Mouse (Mus musculus) spleen, adult 18-20 months (tissue): ENCODE measurements at regions not wholly inside any gene's neighbourhood (a gene's known extent, or its start where the extent isn't known, plus 50 kb on each side); places are given as distances from the start of the nearest gene placed in this dataset.

ENCODE experiments used
- DNase-seq, 2 experiments: peaks; one replicate each; pipeline ENCODE4 v3.0.0; 2022; ENCODE audit warnings: mixed read lengths in 2 of 2

DNA sequence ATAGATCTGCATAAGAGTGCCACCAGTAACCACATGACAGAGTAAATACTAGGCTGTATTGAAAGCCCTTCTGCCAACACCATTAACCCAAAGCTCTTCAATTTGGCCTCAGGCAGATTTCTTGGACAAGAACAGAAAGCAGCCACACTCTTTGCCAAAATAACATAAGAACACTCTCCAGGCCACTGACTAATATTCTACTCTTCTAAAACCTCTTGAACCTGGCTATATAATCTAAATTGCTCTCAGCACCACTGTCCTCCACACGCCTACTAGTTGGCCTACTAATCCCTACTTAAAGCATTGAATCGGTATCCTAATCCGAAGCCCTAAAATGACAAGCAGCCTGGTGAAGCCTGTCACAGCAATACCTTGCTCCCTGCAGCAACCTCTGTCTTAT is 467.5 kb downstream of the 1700129C05Rik start:
- DNase-seq, result no peak

DNA sequence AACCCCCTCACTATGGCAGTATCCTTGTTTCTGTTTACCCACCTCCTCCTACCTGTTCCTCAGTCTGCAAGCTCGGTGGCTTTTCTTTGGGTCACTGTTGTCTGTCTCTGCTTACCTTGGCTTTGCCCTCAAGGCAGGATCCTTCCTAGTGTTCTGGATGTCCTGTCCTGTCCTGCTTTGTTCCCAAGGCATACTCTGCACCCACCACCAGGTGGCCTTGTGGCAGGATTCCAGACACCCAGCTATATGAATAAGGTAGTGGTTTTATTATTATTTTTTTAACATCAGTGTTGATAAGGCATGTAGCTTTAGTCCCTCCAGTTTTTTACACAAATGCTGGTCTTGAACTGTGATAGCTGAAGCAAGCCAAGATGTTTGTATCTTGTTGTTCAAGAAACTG is 478.7 kb downstream of the 1700129C05Rik start:
- no peak for DNase-seq

DNA sequence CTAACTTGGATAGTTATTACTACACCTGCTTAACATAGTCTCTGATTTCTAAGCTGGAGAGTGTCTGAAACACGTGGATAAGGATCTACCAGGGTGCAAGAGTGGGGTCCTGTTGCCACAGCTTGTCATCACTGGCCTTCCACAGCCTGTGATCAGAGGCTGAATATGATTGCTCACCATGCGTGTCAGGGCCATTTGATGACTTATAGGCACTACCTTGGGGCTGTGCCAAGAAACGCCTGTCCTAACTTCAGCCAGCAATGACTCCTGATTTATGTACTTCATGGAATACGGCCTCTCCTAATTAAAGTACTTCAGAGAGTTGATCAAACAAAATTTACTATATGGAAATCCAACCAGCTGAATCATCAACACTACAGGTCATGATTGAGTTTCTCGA is 480.1 kb downstream of the 1700129C05Rik start:
- no peak for DNase-seq

DNA sequence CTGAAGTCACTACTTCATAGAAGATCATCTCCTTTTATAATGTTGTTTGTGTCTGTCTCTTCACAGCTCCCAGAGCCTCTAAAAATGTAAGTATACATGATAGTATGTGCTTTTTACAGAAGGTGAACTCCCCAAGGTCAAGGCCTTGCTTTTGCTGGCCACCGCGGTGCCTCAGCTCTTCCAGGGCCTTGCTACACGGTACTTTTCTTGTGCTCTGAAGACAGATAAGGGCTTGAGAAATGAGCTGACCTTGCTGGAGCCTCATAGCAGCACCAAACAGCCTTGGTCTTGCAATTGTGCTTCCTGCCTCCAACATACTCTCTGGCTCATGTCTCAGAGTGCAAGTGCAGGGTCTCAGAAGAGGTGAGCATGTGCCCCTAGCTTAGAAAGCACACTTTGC is 481.3 kb downstream of the 1700129C05Rik start:
- no peak for DNase-seq

DNA sequence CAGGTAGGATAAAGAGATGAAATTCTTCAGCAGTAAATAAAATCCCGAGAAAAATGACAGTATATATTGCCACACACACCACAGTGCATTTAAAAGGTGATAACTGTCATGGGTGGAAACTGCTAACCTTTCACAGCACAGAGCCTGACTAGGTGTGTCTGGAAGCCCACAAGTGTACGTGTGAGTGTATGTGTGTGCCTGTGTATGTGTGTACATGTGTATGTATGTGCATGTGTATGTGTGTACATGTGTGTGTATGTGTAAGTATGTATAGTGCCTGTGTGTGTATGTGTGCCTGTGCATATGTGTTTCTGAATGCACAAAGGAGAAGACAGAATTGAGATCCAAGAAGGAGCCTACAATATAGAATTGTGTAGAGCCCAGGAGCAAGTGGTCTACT is 485.4 kb downstream of the 1700129C05Rik start:
- DNase-seq, result no peak

DNA sequence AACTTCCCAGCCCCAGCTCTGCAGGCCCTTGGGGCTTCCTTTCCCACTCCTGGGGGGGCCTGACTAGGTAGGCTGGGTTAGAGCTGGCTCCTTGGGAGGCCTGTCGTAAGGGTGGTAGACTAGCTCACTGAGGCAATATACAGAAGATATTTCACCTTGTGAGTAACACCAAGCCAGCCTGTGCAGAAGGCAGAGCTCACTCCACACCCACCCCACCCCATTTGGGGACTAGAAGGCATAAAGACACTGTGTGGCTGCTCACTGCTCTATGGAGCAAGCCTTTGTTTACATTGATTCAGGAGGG is 485.8 kb downstream of the 1700129C05Rik start:
- DNase-seq, result no peak

DNA sequence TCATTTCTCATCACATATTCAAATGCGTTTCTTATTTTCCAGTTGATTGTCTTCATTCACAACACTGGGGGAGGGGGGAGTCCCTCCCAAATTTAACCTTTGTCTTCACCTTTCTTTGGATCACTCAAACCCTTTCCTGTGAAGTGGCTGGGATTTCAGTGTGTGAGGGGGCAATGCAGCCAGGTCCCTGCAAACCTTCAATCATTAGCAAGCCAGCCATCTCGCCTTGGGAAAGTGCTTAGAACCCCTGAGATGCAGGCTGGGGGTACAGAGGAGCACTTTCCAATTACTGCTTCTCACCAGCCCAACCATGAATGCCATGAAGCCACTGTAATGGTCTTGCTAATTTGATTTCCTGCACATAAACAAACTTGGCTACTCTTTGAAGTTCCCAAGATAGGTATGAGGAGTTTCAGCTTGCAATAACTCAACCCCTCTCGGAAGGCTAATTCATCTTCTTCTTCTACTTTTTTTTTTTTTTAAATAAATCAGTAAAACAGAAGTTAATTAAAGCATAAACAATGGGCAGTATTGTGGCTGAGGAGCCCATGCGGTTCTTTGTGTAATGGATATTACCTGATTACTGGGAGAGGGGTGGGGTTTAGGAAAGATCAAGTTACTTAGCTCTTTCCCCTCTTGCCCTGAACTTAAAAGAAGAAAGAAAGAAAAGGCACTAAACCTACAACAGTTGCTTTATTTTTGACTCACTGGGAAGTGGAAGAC is 486.3 kb downstream of the 1700129C05Rik start:
- DNase-seq, result no peak

DNA sequence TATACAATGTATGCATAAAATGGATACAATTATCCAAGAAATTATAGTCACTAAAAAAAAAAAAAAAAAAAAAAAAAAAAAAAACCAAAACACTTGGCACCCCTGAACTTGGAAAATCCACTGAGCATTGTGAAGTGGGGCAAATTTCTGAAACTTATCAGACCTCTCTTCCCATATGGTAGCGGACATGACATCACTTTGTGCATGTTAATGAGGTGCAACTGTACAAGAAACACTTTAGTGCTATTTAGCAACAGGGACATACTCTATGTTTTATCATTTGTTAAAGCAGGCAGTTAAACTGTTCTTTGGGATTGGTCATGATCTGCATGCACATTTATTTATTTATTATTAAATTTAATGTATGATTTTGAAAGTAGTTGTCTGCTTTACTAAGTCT is 489.7 kb downstream of the 1700129C05Rik start:
- DNase-seq, result no peak

DNA sequence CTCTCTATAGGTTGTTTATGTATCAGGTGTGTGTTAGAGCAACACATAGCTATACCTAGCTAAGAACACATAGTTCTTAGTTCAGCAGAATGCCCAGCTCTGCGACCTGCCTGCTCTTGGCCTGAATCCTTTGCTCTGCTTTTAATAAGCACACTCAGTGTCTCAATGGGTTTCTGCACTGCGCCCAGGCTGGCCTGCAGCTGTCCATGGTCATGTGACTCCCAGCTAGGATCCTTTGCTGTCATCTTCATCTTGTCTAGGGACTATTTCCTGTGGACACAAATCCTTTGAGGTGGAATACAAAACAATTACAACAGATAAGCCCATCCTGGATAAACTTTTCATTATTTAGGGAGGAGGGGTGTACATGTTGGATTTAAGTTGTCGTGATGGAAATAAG is 490.7 kb downstream of the 1700129C05Rik start:
- DNase-seq, result no peak

DNA sequence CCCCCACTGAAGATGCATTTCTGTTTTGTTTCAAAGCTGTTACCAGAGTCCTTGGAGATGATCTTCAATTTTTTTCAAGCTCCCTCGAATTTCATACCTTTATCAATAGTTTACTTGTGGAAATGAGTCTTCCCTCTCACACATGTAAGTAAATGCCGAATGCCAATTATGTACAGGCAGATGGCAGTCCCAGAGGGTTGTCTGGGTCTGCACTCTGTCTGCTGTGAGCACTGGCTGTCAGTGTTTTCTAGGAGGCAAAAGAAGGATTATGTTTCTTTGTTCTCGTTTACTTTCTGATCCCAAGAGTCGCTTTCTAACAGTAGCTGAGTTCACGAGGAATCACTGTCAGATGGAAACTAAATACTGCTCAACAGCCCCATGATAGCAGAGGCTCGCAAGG is 491.5 kb downstream of the 1700129C05Rik start:
- DNase-seq, result no peak

DNA sequence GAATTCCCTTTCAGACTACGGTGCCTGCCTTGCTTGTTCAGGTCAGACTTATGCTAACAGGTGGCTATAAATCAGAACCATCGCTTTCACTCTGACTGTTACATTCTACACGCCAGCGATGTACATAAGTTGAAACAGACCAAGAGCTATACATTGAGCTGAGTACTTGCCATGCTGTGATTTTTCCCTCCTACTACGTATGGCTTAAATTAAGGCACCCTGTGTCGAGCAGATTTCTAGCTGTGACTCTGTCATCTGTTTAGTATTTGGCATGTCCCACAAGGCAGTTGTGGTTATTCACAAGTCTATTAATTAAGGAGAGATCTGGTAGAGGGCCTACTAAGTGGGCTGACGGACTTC is 504.4 kb downstream of the 1700129C05Rik start:
- no peak for DNase-seq

DNA sequence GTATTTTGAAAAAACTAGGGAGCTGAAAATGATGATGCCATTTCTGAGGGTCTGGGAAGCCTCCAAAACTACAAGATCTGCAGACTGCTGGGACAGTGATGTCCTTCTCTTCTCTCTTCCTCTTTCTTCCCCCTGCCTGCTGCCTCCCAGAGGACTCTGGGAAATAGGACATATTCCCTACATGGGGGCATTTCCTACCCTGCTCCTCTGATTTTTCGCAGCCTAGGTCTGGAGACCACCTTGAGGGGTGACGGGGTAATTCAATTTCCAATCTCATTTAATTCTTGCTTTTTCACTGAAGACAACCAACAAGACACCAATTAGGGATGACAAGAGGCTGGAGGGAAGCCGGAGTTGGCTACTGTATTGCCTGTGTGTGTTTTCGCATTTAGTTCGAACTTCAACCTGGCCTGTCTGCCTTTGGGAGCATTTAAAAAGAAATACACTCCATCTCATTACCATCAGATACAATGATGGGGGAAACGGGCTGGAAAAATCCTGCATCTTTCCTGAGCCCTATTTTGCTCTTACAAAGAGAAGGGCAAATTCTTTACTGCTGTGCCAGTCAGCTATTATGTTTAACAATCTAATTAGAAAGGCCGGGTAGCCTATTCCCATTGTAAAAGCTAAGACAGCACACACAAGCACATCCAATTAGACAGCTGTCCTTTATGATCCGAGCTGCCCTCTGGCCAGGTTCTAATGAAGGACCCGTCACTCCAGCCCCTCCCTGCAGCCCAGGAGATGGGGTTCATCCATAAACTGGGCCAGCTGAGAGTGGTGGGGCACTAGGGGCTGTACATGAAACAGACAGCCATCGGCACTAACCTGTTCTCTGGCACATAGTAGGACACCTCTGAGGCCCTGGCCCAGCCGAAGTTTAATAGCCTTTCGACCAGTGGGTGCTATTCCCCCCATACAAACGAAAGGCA is 505.0 kb downstream of the 1700129C05Rik start:
- no peak for DNase-seq

DNA sequence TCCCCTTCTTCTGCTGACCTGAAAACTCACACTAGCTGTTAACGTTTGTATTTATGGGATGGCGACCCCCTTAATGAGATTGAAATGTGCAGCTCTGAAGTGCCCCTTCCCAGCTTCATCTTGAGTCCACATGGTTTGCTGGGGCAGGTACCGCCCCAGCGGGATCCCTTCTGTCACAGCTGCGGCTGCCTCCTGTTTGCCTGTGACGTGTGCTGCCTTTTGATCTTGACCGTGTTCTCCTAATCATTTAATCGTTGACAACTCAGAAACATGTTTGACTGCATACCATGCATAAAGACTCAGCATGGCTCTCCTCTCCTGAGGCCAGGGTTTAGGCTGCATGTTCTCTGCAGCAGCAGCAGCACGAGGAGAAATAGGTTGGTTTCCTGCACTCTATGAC is 511.5 kb downstream of the 1700129C05Rik start:
- no peak for DNase-seq

DNA sequence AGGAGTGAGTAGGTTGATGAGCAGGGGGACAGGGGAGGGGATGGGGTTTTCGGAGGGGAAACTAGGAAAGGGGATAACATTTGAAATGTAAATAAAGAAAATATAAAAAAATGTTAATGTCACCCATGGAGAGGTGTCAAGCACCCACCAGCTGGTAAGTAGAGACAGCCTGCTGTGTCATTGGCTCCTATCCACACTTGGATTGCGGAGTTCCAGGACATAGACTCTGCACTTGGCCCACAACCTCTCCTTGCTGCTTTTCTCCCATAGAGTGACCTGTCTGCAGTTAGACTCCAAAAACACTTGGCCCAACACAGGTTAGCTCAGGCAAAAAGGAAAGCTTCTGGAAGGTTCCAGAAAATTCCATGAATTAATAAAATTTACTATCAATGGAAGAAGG is 514.4 kb downstream of the 1700129C05Rik start:
- DNase-seq, result no peak

DNA sequence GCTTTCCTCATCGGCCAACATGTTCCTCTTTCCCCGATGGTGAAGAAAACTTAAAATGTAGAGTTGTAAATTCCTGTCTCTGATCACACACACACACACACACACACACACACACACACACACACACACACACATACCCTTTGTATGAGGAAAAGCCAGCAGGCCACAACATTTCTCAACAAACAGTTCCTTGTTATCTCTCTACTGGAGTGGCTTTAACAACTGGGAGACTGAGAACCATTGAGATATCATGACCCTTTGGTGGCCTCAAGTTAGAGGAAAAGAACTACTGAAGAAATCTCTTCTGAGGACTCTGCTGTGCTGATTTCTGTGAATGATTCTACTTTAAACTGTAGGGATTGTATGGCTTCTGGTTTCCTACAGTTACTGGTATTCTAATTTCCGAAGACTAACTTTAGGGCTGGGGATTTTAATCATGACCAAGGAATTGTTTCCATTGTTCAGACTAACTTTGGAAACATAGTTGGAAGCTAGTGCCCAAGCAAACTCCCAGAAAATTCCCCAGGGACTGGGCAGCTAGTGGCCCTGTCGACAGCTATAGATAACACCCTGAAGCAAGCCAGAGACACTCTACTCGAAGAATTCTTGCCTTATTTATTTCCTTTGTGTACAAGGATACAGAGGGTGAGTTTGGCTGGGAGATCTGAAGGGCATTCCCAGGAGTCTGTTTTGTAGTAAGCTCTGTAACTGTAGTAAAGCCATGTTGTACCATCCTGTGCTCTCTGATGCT is 516.0 kb downstream of the 1700129C05Rik start:
- DNase-seq, result no peak

DNA sequence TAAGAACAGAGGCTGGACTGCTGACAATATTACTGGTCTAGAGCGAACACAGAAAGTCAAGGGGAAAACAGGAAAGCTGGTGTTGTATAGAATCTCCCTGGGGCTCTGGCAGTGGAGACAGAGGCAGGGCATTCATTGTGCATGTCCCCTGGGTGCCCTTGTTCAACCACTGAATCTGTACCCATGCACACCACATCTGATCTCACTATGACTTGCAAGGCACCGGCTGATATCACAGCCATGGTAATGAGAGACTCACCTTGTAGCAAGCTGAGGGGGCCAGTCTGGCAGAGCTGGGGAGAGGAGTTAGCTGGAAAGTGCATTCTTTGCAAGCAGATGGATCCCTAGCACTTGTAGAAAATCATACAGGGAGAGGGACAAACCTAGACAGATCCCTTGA is 522.5 kb downstream of the 1700129C05Rik start:
- no peak for DNase-seq

DNA sequence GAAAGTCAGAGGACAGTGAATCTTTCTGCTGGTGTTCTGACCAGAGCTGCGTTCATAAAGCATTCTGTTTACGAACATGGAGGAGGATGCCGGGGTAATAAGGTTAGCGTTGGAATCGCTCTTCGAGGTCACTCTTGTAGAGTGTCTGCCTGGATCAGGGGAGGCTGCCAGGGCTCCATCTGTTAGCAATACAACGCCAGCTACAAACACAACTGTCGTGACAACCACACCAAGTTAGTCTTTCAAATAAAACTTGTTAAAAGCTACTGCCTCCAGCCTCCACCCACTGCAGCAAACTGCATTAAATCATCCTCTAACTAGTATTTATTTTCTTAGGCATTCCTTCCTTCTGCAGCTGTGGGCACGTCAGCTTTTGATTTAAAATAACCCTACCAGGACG is 525.0 kb downstream of the 1700129C05Rik start:
- no peak for DNase-seq

DNA sequence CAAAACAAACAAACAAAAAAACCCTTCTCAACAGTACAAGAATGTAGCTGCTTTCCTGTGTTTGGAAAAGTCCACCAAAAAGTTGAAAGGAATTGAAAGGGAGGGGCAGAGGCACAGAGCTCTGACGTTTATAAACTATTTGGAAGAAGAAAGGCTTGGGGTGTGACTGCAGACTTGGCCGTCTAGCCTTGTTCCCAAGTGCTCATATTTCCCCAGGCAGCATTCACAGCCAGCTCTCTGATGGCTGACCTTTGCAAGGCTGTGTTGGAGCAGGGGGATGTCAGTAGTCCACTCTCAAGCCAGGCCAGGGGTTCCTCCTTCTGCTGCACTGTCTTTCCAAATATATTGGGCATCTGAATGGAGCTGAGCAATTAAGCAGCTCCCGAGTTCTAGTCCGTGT is 534.5 kb downstream of the 1700129C05Rik start:
- DNase-seq, result no peak

DNA sequence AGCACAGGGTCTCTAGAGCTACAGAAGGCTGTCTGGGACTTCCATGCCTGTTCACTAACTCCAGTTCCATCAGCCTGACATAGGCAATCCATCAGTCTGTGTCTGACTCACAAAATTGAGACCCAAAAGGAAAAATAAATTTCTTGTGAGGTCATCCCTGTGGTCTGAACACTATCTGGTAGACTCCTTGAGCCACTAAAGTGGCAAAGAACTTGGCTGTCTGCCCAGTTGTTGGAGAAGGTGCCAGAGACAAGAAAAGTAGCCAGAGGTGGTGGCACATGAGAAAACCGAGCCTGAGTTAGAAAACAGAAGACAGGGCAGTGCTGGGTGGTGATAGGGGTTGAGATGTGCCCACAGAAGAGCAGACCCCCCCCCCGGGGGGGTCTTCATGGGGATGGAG is 535.0 kb downstream of the 1700129C05Rik start:
- no peak for DNase-seq

DNA sequence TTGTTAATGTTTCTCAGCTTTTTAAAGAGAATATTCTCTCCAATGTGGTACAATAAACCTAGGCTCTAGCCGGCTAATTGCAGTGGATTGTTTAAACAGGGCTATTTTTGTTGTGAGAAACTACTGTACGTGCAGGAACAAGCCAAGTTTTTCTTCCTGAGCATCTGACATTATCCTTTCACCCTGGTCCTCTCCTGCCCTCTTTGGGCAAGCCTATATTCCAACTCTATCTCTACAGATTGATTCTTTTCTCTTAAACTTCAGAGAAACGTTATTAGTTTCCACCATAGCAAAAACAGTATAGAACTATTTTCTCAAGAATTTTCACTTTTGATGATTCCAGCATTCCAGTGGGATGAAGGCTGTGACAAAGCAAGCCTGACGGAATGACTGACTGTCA is 535.2 kb downstream of the Fgf9 start:
- no peak for DNase-seq

DNA sequence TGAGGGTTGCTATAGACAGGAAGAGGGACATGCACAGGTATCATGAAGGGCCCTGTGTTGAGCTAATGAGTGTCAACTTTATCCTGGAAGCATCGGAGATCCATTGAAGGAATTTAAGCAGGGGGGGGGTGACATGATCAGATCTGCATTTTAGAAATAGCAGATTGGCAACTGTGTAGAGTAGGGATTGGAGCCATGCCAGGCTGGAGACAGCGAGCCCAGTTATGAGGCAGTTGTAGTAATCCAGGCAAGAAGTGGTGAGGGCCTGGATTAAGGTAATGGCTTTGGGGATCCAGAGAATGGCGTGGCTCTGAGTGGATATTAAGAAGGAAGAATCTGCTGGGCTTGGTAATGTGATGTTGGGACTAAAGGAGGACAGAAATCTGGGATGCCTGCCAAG is 528.5 kb downstream of the Fgf9 start:
- no peak for DNase-seq

DNA sequence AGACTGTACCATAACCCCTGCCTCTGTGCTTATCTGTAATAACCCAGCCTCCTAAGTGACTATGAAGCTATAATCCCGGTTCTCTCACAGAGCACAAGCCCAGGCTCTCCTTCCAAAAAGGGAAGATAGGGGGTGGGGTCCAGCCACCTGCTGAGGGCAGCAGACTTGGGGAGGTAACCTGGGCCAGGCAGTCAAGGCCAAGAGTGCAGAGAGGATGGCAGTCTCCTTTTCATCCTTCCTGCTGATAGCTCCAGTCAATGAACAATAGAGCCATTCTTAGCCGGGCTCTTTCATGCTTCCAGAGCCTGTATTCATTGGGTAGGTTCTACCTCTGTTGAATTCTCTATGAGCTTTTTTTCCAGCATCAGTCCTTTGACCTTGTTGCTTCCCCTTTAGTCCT is 527.5 kb downstream of the Fgf9 start:
- DNase-seq, result no peak

DNA sequence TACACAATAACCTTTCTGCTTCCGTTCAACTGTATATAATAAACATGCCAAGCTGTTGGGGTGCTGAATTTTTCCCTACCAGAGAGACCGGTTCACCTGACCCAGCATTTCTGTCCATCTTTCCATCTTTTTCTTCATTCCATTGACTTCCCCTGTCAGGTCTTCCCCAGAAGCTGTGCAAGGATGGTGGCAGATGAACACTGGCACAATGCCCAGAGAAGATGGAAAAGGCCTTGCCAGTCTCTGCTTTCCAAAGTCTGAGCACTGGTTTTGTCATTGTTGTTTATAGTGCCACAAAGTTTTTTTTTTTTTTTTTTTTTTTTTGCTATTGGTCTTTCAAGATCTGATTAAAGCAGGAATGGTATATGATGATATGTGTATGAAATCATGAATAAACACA is 526.6 kb downstream of the Fgf9 start:
- DNase-seq, result no peak

DNA sequence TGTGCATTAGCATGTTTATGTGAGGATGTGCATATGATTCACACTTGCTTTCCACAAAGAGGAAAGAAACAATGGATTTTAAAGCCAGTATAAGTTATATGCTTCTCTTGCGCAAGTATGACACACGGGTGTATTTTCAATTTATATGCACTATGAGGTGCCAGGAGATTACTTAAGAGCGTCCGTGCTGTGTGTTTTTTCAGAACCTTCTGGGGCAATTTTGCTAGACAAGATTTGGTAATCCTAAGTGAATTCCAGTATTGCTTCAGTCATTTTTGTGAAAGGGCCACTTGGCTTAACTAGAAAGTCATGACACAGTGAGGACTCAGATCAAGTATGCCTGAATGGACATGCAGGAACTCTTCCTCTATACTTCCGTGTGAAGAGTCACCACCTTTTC is 511.5 kb downstream of the Fgf9 start:
- DNase-seq, result no peak
